Mouse (Mus musculus) brain, embryonic 14.5 days (tissue): ENCODE measurements around the gene Btbd2. TPM values are rescaled to one million over a fixed set of nuclear protein-coding genes. Genes with fewer than 3 reads are reported as not detected.
A peak's percentile ranks its signal among the peaks of the same experiment; 100 is the strongest.

Experiments used
- DNase-seq: peaks from one replicate; pipeline ENCODE4 v3.0.0-alpha.2; 2011; ENCODE audit warnings: low read depth
- CTCF ChIP-seq: fragments of 200-500 bp; IDR thresholded peaks from 2 replicates; pipeline ENCODE4 v1.5.1; 2012; ENCODE audit warnings: inconsistent platforms, mild to moderate bottlenecking, moderate library complexity, borderline replicate concordance; ENCODE audit not compliant: insufficient read depth, insufficient read length; ENCODE audit errors: extremely low read depth
- POLR2A ChIP-seq: fragments of 200-500 bp; IDR thresholded peaks from 2 replicates; pipeline ENCODE4 v1.6.1; 2012; ENCODE audit warnings: mild to moderate bottlenecking, inconsistent platforms, borderline replicate concordance; ENCODE audit not compliant: poor library complexity, insufficient read depth, insufficient read length, severe bottlenecking; ENCODE audit errors: extremely low read depth
- polyA plus RNA-seq: library from polyadenylated mRNA; depleted of rRNA; stranded (reverse); fragments of >200 nt; gene quantifications from 2 replicates; pipeline ENCODE4 v1.2.3, GENCODE M21; 2012

Gene Btbd2
- polyA plus RNA-seq, 1 experiment, result 113 TPM

- DNase-seq, result peak; percentile 53
- TF ChIP-seq POLR2A, result no peak
- no peak for TF ChIP-seq CTCF
These were observed 18.7 kb upstream of the Btbd2 start for GRCm38 (mm10) chr10:80675405-80676197.

DNA sequence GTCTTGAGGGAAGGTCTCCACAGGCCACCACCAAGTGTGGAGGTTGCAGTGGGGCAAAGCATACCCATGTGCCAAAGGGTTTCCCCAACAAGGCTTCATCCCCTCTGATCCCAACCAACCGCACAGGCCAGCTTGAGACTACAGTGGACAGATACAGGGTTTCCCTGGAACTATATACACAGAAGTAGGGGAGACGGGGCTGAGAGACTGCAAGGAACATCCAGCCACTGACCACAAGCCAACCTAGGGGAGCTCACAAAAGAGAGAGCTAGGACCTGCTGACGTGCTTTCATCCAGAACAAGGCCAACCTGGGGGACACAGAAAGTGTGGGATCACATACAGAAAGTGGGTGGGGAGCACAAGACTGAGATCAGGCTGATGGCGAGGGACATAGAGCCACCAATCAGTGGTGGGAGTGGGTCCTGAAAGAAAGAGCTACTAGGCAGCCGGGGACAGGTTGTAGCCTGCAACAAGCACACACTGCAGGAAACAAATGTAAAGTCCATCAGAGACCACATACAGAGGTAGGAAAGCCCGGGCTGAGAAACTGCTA is 18.1 kb upstream of the Btbd2 start:
- TF ChIP-seq POLR2A (no peak), CTCF (no peak)
- no peak for DNase-seq

DNA sequence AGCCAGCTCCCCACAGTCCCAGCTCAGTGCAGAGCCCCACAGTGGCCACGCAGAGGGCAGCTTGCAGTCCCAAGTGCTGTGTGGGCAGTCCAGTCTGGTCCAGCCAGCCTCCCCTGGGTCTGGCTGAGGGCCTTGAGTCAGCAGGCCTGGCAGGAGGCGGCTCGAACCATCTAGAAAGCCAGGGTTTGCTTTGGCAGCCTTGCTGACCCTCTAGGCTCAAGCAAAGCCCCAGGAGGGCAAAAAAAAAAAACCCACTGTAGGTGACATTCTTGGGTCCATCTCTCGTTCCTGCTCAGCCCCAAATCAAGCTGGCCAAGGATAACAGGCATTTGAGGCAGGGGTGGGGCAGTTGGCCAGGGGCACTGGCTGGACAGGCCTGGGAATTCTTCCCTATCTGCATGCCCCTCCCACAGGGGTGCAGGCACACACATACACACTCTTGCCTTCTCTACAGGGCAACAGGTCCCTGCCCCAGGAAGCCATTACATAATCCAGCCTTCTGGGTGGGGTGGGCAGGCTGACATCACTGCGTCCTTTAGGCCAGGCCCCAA is 17.4 kb upstream of the Btbd2 start:
- TF ChIP-seq POLR2A, result no peak
- TF ChIP-seq CTCF, result no peak
- DNase-seq, result no peak

GRCm38 (mm10) chr10:80673690-80674089 is 16.8 kb upstream of the Btbd2 start:
- no peak for TF ChIP-seq CTCF
- TF ChIP-seq POLR2A, result no peak
- no peak for DNase-seq

- no peak for DNase-seq
- TF ChIP-seq POLR2A (no peak), CTCF (no peak)
These were observed 15.2 kb upstream of the Btbd2 start for GRCm38 (mm10) chr10:80671936-80672690.

GRCm38 (mm10) chr10:80671251-80671650 is 14.4 kb upstream of the Btbd2 start:
- DNase-seq, result no peak
- TF ChIP-seq POLR2A (no peak), CTCF (no peak)

- no peak for DNase-seq
- TF ChIP-seq CTCF (no peak), POLR2A (no peak)
These were observed 13.7 kb upstream of the Btbd2 start for GRCm38 (mm10) chr10:80670531-80670930.

DNA sequence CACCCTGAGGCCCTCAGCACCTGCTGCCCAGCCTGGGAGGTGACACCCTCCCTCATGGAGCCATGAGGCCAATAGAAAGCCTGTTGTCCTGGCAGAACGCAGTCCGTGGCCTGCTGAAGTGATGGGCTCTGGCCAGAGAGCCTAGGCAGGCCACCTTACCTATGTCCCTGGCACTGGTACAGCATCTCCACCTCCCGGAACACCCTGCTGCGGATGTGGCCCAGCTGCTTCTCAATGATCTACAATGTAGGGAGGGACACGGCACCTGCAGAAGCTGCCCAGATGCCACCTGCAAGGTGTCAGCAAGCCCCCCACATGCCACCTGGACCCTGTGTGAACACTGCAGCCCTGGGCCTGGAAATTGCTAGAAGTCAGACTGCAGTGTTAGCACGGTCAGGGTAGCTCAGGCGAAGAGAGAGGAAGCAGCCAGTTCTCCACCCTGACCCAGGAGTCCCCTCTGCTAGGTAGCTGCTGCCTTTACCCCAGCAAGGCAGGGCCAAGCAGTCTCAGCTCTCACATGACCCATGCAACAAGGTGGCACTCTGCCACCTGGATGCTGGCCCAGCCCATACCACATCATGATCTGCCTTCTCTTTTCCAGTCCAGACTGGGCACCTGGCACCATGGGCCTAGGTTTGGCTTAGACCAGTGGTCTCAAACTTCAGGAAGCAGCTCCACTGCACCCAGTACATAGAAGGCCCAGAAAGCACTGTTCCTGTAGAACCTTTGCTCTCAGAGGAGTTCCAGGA is 13.0 kb upstream of the Btbd2 start:
- peak; percentile 35 for DNase-seq
- TF ChIP-seq CTCF (no peak), POLR2A (no peak)

DNA sequence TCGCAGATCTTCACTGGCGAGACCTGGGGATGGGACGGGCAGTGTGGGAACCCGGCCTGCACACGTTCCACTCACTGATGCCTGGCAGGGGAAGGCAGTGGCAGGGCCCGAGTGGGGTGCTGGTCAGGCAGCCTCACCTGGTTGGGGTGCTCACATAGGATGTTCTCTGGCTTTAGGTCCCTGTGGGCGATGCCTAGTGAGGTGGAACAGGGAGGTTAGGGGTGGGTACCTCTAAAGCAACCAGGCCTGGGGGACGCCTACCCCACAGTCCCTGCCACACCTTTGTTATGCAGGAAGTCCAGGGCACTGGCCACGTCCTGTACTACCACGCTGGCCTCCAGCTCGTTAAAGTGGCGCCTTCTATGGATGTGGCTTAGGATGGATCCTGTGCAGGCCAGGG is 12.1 kb upstream of the Btbd2 start:
- DNase-seq, result no peak
- no peak for TF ChIP-seq CTCF
- TF ChIP-seq POLR2A, result no peak

DNA sequence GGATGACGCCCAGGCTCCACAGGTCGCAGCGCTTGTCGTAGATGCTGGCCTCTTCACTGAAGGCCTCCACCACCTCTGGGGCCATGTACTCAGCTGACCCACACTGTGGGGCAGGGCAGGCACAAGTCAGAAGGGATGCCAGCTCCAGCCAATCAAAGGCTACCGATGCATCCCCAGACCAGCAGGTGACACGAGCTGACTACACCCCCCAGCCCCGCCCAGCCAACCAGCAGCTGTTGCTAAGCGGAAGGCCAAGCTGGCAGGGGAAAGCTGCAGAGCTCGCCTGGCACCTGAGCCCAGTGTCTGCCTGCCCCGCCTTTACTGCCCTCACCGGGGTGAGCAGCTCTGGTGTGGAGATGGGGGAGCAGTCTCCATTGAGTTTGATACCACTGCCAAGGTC is 11.7 kb upstream of the Btbd2 start:
- no peak for DNase-seq
- no peak for TF ChIP-seq CTCF
- no peak for TF ChIP-seq POLR2A

DNA sequence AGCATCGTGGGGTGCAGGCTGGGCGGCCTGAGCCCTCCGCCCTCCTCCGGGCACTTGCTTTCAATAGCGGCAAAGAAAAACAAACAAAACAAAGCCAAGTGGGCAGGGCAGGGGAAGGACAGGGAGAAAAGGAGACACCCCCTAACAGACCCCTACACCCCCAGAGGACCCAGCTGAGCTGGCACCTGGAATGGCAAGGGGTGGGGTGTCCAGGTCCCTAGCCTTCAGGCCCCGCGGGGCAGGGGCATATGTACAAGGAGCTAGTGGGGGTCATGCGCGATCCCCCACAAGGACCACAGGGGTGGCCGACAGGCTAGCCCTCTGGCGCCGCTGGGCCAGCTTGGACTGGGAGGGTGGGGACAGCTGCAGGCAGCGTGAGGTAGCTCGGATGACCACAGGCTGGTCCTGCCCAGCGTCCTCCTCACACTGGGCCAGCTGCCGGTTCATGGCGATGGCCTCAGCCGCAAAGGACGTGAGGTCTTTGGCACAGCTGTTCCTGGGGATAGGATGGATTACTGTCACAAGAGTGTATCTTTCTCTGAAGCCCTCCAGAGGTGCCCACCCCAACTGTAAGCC is 10.1 kb upstream of the Btbd2 start:
- TF ChIP-seq POLR2A (no peak), CTCF (no peak)
- DNase-seq, result no peak
